Mouse (Mus musculus): ENCODE measurements at regions not wholly inside any gene's neighbourhood (a gene's known extent, or its start where the extent isn't known, plus 50 kb on each side); places are given as distances from the start of the nearest gene placed in this dataset.

- Histone ChIP-seq H3K4me1 (ENCODE audit: control insufficient read depth, insufficient read depth, low read length) (no peaks in the 10 kb centered on the region), H3K4me3 (ENCODE audit: low read depth, low read length) (no peak overlapping the region), H3K27ac (ENCODE audit: low read depth, low read length) (no peak overlapping the region), H3K36me3 (ENCODE audit: control insufficient read depth, insufficient read depth, low read length) (no peaks in the 10 kb centered on the region), H3K9ac (ENCODE audit: low read depth, low read length) (no peak overlapping the region), H3K9me3 (replicated peaks; ENCODE audit: control insufficient read depth, low read length) (no peaks in the 10 kb centered on the region), H3K4me2 (no peak overlapping the region), H3K27me3 (ENCODE audit: control insufficient read depth, insufficient read depth, low read length) (no peaks in the 10 kb centered on the region)
- no peak for ATAC-seq (replicated peaks; ENCODE audit: insufficient number of reproducible peaks, low FRiP score, low TSS enrichment)
- 71% methylated on average over 3 of the region's 3 CpGs for WGBS (ENCODE audit: insufficient replicate concordance)
Observed at GRCm38 (mm10) chr10:16608339-16608738, 1114.7 kb upstream of the Cited2 start.

GRCm38 (mm10) chr10:16618752-16619151 is 1104.3 kb upstream of the Cited2 start:
- ATAC-seq (replicated peaks; ENCODE audit: insufficient number of reproducible peaks, low FRiP score, low TSS enrichment) = no peak
- Histone ChIP-seq H3K4me2 (no peak overlapping the region), H3K27ac (ENCODE audit: low read depth, low read length) (no peak overlapping the region), H3K36me3 (ENCODE audit: control insufficient read depth, insufficient read depth, low read length) (no peaks in the 10 kb centered on the region), H3K9me3 (replicated peaks; ENCODE audit: control insufficient read depth, low read length) (no peaks in the 10 kb centered on the region), H3K27me3 (ENCODE audit: control insufficient read depth, insufficient read depth, low read length) (no peaks in the 10 kb centered on the region), H3K9ac (ENCODE audit: low read depth, low read length) (no peak overlapping the region), H3K4me1 (ENCODE audit: control insufficient read depth, insufficient read depth, low read length) (no peaks in the 10 kb centered on the region), H3K4me3 (ENCODE audit: low read depth, low read length) (no peak overlapping the region)
- 76% methylated on average over 2 of the region's 2 CpGs for WGBS (ENCODE audit: insufficient replicate concordance)

GRCm38 (mm10) chr10:16619584-16619983 is 1103.4 kb upstream of the Cited2 start:
- ATAC-seq (replicated peaks; ENCODE audit: insufficient number of reproducible peaks, low FRiP score, low TSS enrichment) = no peak
- 84% methylated on average over 2 of the region's 2 CpGs for WGBS (ENCODE audit: insufficient replicate concordance)

GRCm38 (mm10) chr10:16620804-16621559 is 1102.0 kb upstream of the Cited2 start:
- H3K4me3 ChIP-seq (ENCODE audit: low read depth, low read length) = no peak overlapping the region

More at GRCm38 (mm10) chr10:16619584-16619983, 1103.4 kb upstream of the Cited2 start:
- H3K36me3 ChIP-seq (ENCODE audit: control insufficient read depth, insufficient read depth, low read length) = no peaks in the 10 kb centered on the region
- H3K9ac ChIP-seq (ENCODE audit: low read depth, low read length) = no peak overlapping the region
- no peaks in the 10 kb centered on the region for H3K9me3 ChIP-seq (replicated peaks; ENCODE audit: control insufficient read depth, low read length)
- no peaks in the 10 kb centered on the region for H3K27me3 ChIP-seq (ENCODE audit: control insufficient read depth, insufficient read depth, low read length)
- no peak overlapping the region for H3K27ac ChIP-seq (ENCODE audit: low read depth, low read length)
- no peak overlapping the region for H3K4me2 ChIP-seq
- no peak overlapping the region for H3K4me3 ChIP-seq (ENCODE audit: low read depth, low read length)
- H3K4me1 ChIP-seq (ENCODE audit: control insufficient read depth, insufficient read depth, low read length) = no peaks in the 10 kb centered on the region

GRCm38 (mm10) chr10:16622821-16623220 is 1100.2 kb upstream of the Cited2 start:
- no peak for ATAC-seq (replicated peaks; ENCODE audit: insufficient number of reproducible peaks, low FRiP score, low TSS enrichment)
- 79% methylated on average over 3 of the region's 3 CpGs for WGBS (ENCODE audit: insufficient replicate concordance)

More at GRCm38 (mm10) chr10:16620804-16621559, 1102.0 kb upstream of the Cited2 start:
- no peak for ATAC-seq (replicated peaks; ENCODE audit: insufficient number of reproducible peaks, low FRiP score, low TSS enrichment)
- no peaks in the 10 kb centered on the region for H3K27me3 ChIP-seq (ENCODE audit: control insufficient read depth, insufficient read depth, low read length)
- H3K4me2 ChIP-seq = no peak overlapping the region
- 73% methylated on average over 6 of the region's 6 CpGs for WGBS (ENCODE audit: insufficient replicate concordance)
- H3K9me3 ChIP-seq (replicated peaks; ENCODE audit: control insufficient read depth, low read length) = no peaks in the 10 kb centered on the region
- no peaks in the 10 kb centered on the region for H3K4me1 ChIP-seq (ENCODE audit: control insufficient read depth, insufficient read depth, low read length)
- H3K36me3 ChIP-seq (ENCODE audit: control insufficient read depth, insufficient read depth, low read length) = no peaks in the 10 kb centered on the region
- no peak overlapping the region for H3K9ac ChIP-seq (ENCODE audit: low read depth, low read length)
- H3K27ac ChIP-seq (ENCODE audit: low read depth, low read length) = no peak overlapping the region

GRCm38 (mm10) chr10:16633236-16633635 is 1089.8 kb upstream of the Cited2 start:
- H3K36me3 ChIP-seq (ENCODE audit: control insufficient read depth, insufficient read depth, low read length) = no peaks in the 10 kb centered on the region
- no peak overlapping the region for H3K4me2 ChIP-seq
- H3K27ac ChIP-seq (ENCODE audit: low read depth, low read length) = no peak overlapping the region
- H3K9ac ChIP-seq (ENCODE audit: low read depth, low read length) = no peak overlapping the region
- H3K4me1 ChIP-seq (ENCODE audit: control insufficient read depth, insufficient read depth, low read length) = no peaks in the 10 kb centered on the region
- no peaks in the 10 kb centered on the region for H3K9me3 ChIP-seq (replicated peaks; ENCODE audit: control insufficient read depth, low read length)
- no peak overlapping the region for H3K4me3 ChIP-seq (ENCODE audit: low read depth, low read length)
- no peaks in the 10 kb centered on the region for H3K27me3 ChIP-seq (ENCODE audit: control insufficient read depth, insufficient read depth, low read length)
- no peak for ATAC-seq (replicated peaks; ENCODE audit: insufficient number of reproducible peaks, low FRiP score, low TSS enrichment)
- 68% methylated on average over 2 of the region's 2 CpGs for WGBS (ENCODE audit: insufficient replicate concordance)

More at GRCm38 (mm10) chr10:16622821-16623220, 1100.2 kb upstream of the Cited2 start:
- Histone ChIP-seq H3K4me3 (ENCODE audit: low read depth, low read length) (no peak overlapping the region), H3K4me2 (no peak overlapping the region), H3K9me3 (replicated peaks; ENCODE audit: control insufficient read depth, low read length) (no peaks in the 10 kb centered on the region), H3K36me3 (ENCODE audit: control insufficient read depth, insufficient read depth, low read length) (no peaks in the 10 kb centered on the region), H3K4me1 (ENCODE audit: control insufficient read depth, insufficient read depth, low read length) (no peaks in the 10 kb centered on the region), H3K27me3 (ENCODE audit: control insufficient read depth, insufficient read depth, low read length) (no peaks in the 10 kb centered on the region), H3K9ac (ENCODE audit: low read depth, low read length) (no peak overlapping the region), H3K27ac (ENCODE audit: low read depth, low read length) (no peak overlapping the region)

GRCm38 (mm10) chr10:16635463-16635862 is 1087.6 kb upstream of the Cited2 start:
- Histone ChIP-seq H3K4me2 (no peak overlapping the region), H3K27me3 (ENCODE audit: control insufficient read depth, insufficient read depth, low read length) (no peaks in the 10 kb centered on the region), H3K4me1 (ENCODE audit: control insufficient read depth, insufficient read depth, low read length) (no peaks in the 10 kb centered on the region), H3K4me3 (ENCODE audit: low read depth, low read length) (no peak overlapping the region), H3K9ac (ENCODE audit: low read depth, low read length) (no peak overlapping the region), H3K9me3 (replicated peaks; ENCODE audit: control insufficient read depth, low read length) (no peaks in the 10 kb centered on the region), H3K27ac (ENCODE audit: low read depth, low read length) (no peak overlapping the region), H3K36me3 (ENCODE audit: control insufficient read depth, insufficient read depth, low read length) (no peaks in the 10 kb centered on the region)
- WGBS (ENCODE audit: insufficient replicate concordance) = 85% methylated on average over 2 of the region's 2 CpGs
- ATAC-seq (replicated peaks; ENCODE audit: insufficient number of reproducible peaks, low FRiP score, low TSS enrichment) = no peak

GRCm38 (mm10) chr10:16637006-16637405 is 1086.0 kb upstream of the Cited2 start:
- ATAC-seq (replicated peaks; ENCODE audit: insufficient number of reproducible peaks, low FRiP score, low TSS enrichment) = no peak
- no peaks in the 10 kb centered on the region for H3K36me3 ChIP-seq (ENCODE audit: control insufficient read depth, insufficient read depth, low read length)
- H3K9me3 ChIP-seq (replicated peaks; ENCODE audit: control insufficient read depth, low read length) = no peaks in the 10 kb centered on the region
- H3K4me3 ChIP-seq (ENCODE audit: low read depth, low read length) = no peak overlapping the region
- H3K27ac ChIP-seq (ENCODE audit: low read depth, low read length) = no peak overlapping the region
- no peak overlapping the region for H3K4me2 ChIP-seq
- H3K4me1 ChIP-seq (ENCODE audit: control insufficient read depth, insufficient read depth, low read length) = no peaks in the 10 kb centered on the region
- H3K27me3 ChIP-seq (ENCODE audit: control insufficient read depth, insufficient read depth, low read length) = no peaks in the 10 kb centered on the region
- no peak overlapping the region for H3K9ac ChIP-seq (ENCODE audit: low read depth, low read length)

GRCm38 (mm10) chr10:16638111-16638510 is 1084.9 kb upstream of the Cited2 start:
- no peak overlapping the region for H3K27ac ChIP-seq (ENCODE audit: low read depth, low read length)
- H3K36me3 ChIP-seq (ENCODE audit: control insufficient read depth, insufficient read depth, low read length) = no peaks in the 10 kb centered on the region
- no peaks in the 10 kb centered on the region for H3K4me1 ChIP-seq (ENCODE audit: control insufficient read depth, insufficient read depth, low read length)
- no peaks in the 10 kb centered on the region for H3K27me3 ChIP-seq (ENCODE audit: control insufficient read depth, insufficient read depth, low read length)
- no peak for ATAC-seq (replicated peaks; ENCODE audit: insufficient number of reproducible peaks, low FRiP score, low TSS enrichment)
- H3K4me2 ChIP-seq = no peak overlapping the region
- WGBS (ENCODE audit: insufficient replicate concordance) = 27% methylated on average over 2 of the region's 2 CpGs
- no peaks in the 10 kb centered on the region for H3K9me3 ChIP-seq (replicated peaks; ENCODE audit: control insufficient read depth, low read length)
- no peak overlapping the region for H3K9ac ChIP-seq (ENCODE audit: low read depth, low read length)
- no peak overlapping the region for H3K4me3 ChIP-seq (ENCODE audit: low read depth, low read length)
